Mouse (Mus musculus) heart, adult 8-10 months (tissue): ENCODE data around the gene Nit2. TPM values are rescaled to one million over a fixed set of nuclear protein-coding genes. Genes with fewer than 3 reads are reported as not detected.

Experiments
- total RNA-seq, 4 experiments: library from RNA; stranded (reverse); gene quantifications; 2 replicates each; pipeline ENCODE4 v1.2.4; 2022

The Nit2 gene
- total RNA-seq, 4 experiments from 2014 or later, result 25.8 to 33.3 (median 29.9) TPM

Other genes starting within 250 kb of the Nit2 start
- not detected for gene Lnp1, start 239.3 kb downstream of the Nit2 start, total RNA-seq
- not detected for gene Tmem45a2, start 96.0 kb downstream of the Nit2 start, total RNA-seq
- 10 to 100 TPM; 36.3 to 45.4 (median 41.1) TPM for gene Tomm70a, start 45.6 kb downstream of the Nit2 start, total RNA-seq
- gene Tbc1d23, start 64.2 kb upstream of the Nit2 start, total RNA-seq, result 10 to 100 TPM; 21.8 to 26.5 (median 24.0) TPM
- not detected for gene Tmem30c, start 125.5 kb upstream of the Nit2 start, total RNA-seq
- gene Filip1l, start 185.8 kb upstream of the Nit2 start, total RNA-seq, result 10 to 100 TPM; 25.5 to 36.2 (median 31.4) TPM